Mouse (Mus musculus) intestine, postnatal 0 days (tissue): Measurements from ENCODE around the gene Sh3bp5. TPM values are rescaled to one million over a fixed set of nuclear protein-coding genes. Genes with fewer than 3 reads are reported as not detected.

Experiments
- ATAC-seq: fragments of 200-750 bp; cut with Nextera tagmentation; 2 replicates; pipeline ENCODE4 v1.8.0; 2017; ENCODE audit warnings: mild to moderate bottlenecking, moderate TSS enrichment, moderate library complexity
- H3K27ac ChIP-seq: fragments of 300-500 bp; sonication (generic); 2 replicates; pipeline ENCODE4 v1.5.1; 2014; ENCODE audit warnings: mild to moderate bottlenecking, low read depth, low read length, moderate library complexity
- H3K27me3 ChIP-seq: fragments of 300-500 bp; sonication (generic); replicated peaks from 2 replicates; pipeline ENCODE4 v1.6.1; 2014; ENCODE audit warnings: low read length, mixed read lengths; ENCODE audit not compliant: control insufficient read depth, insufficient read depth
- H3K36me3 ChIP-seq: fragments of 300-500 bp; sonication (generic); 2 replicates; pipeline ENCODE4 v1.6.1; 2014; ENCODE audit warnings: mild to moderate bottlenecking, moderate library complexity; ENCODE audit not compliant: control insufficient read depth, insufficient read depth
- H3K4me1 ChIP-seq: fragments of 300-500 bp; sonication (generic); replicated peaks from 2 replicates; pipeline ENCODE4 v1.6.1; 2014; ENCODE audit warnings: antibody characterized with exemption, low read length, mixed read lengths; ENCODE audit not compliant: control insufficient read depth, insufficient read depth
- H3K4me2 ChIP-seq: fragments of 300-500 bp; sonication (generic); replicated peaks from 2 replicates; pipeline ENCODE4 v1.6.1; 2014; ENCODE audit warnings: low read depth, mild to moderate bottlenecking, moderate library complexity
- H3K4me3 ChIP-seq: fragments of 300-500 bp; sonication (generic); 2 replicates; pipeline ENCODE4 v1.5.1; 2014; ENCODE audit warnings: low read depth, low read length
- H3K9ac ChIP-seq: fragments of 300-500 bp; sonication (generic); 2 replicates; pipeline ENCODE4 v1.6.1; 2014; ENCODE audit warnings: mild to moderate bottlenecking, low read depth, low read length
- H3K9me3 ChIP-seq: fragments of 300-500 bp; sonication (generic); 2 replicates; pipeline ENCODE4 v1.6.1; 2016; ENCODE audit warnings: mixed run types; ENCODE audit not compliant: control insufficient read depth
- CTCF ChIP-seq: sonication (generic); IDR thresholded peaks from 2 replicates; pipeline ENCODE4 v1.5.1; 2016; ENCODE audit warnings: low read depth, mild to moderate bottlenecking, control low read depth, antibody characterized with exemption, moderate library complexity
- WGBS: fragments of 180-500 bp; shearing (Covaris S2); extraction: QIAGEN DNeasy Blood & Tissue Kit; methylation state at CpG from one replicate; pipeline ENCODE4 v1.1.7; 2014; 5-methylcytosine and 5-hydroxymethylcytosine counted together
- polyA plus RNA-seq: library from polyadenylated mRNA; unstranded; fragments of >200 nt; fragmentation: Nextera tagmentation; extraction: Ambion mirVana; gene quantifications from 2 replicates; pipeline ENCODE4 v1.2.1, GENCODE M21; 2015

Gene Sh3bp5
- polyA plus RNA-seq, 1 experiment from 2014 or later = 12.4 TPM

- Histone ChIP-seq H3K4me3 (no peak overlapping the region), H3K36me3 (no peaks in the 10 kb centered on the region), H3K27ac (no peak overlapping the region), H3K27me3 (no peaks in the 10 kb centered on the region), H3K9me3 (no peaks in the 10 kb centered on the region), H3K4me2 (no peak overlapping the region), H3K9ac (no peak overlapping the region), H3K4me1 (no peaks in the 10 kb centered on the region)
- 64% methylated on average over 12 of the region's 12 CpGs for WGBS
- TF ChIP-seq CTCF = no peak
- ATAC-seq = peak; percentile 43; the same call in 1 of the 2 replicates
Measured at GRCm38 (mm10) chr14:31316613-31317012, 119.3 kb downstream of the Sh3bp5 start.

DNA sequence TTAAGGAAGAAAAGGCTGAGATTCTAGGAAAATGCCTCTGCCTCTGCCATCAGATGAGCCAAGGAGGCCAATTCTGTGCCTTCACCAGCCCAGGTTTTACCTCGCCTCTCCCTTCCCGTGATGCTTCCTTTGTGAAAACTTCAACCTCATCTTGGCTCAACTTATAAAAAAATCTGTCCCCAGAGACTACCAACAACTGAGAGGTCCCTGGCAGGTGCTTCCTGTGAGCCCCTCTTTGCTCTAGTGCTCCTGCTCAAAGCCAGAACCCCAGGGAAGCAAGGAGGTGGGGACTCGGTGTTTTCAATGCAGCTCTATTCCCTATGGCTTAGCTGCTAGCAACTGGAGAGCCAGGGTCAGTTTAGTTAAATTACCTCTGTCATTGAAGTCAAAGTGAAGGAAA is 122.7 kb downstream of the Sh3bp5 start:
- TF ChIP-seq CTCF = no peak
- Histone ChIP-seq H3K4me3 (no peak overlapping the region), H3K4me1 (no peaks in the 10 kb centered on the region), H3K27me3 (no peaks in the 10 kb centered on the region), H3K27ac (no peak overlapping the region), H3K4me2 (no peak overlapping the region), H3K36me3 (no peaks in the 10 kb centered on the region), H3K9ac (no peak overlapping the region), H3K9me3 (no peaks in the 10 kb centered on the region)
- 69% methylated on average over 3 of the region's 3 CpGs for WGBS
- no peak for ATAC-seq

Other genes starting within 250 kb of the Sh3bp5 start
- 1.4 and 1.6 TPM in 2 replicates for gene Tnnc1, start 227.8 kb downstream of the Sh3bp5 start, polyA plus RNA-seq
- 74.1 and 78.8 TPM in 2 replicates for gene Nisch, start 219.1 kb downstream of the Sh3bp5 start, polyA plus RNA-seq
- gene Sema3g, start 218.2 kb downstream of the Sh3bp5 start, polyA plus RNA-seq = 0.61 and 0.74 TPM in 2 replicates
- 8.6 and 10.3 TPM in 2 replicates for gene Phf7, start 184.8 kb downstream of the Sh3bp5 start, polyA plus RNA-seq
- 20.7 and 22.4 TPM in 2 replicates for gene Bap1, start 184.6 kb downstream of the Sh3bp5 start, polyA plus RNA-seq
- gene Dnah1, start 112.2 kb downstream of the Sh3bp5 start, polyA plus RNA-seq = 0.30 and 0.57 TPM in 2 replicates
- gene Capn7, start 99.4 kb downstream of the Sh3bp5 start, polyA plus RNA-seq = 18.6 and 18.7 TPM in 2 replicates
- gene Eaf1, start 58.3 kb upstream of the Sh3bp5 start, polyA plus RNA-seq = 10.8 and 11.8 TPM in 2 replicates
- gene Mettl6, start 59.0 kb upstream of the Sh3bp5 start, polyA plus RNA-seq = 28.2 and 28.6 TPM in 2 replicates
- gene Colq, start 155.3 kb upstream of the Sh3bp5 start, polyA plus RNA-seq = 0.66 and 0.68 TPM in 2 replicates
- 0.94 TPM in 1 of 2 replicates, not detected in the other for gene Gm49387, start 204.8 kb upstream of the Sh3bp5 start, polyA plus RNA-seq
- 45.5 and 48.5 TPM in 2 replicates for gene Btd, start 204.9 kb upstream of the Sh3bp5 start, polyA plus RNA-seq
- 35.5 and 41.3 TPM in 2 replicates for gene Hacl1, start 205.2 kb upstream of the Sh3bp5 start, polyA plus RNA-seq